Mouse (Mus musculus) c-Kit-positive CD71-positive TER-119-positive erythroid progenitor cells, embryonic 14.5 days (primary cell): ENCODE results near the gene C5ar2.
A peak's percentile ranks its signal among the peaks of the same experiment; 100 is the strongest.
"Not testable (repeated sequence)": the region's sequence is repeated elsewhere in the genome, so short reads cannot be mapped to it uniquely, and the experiment has no call there.

Source experiments
- DNase-seq: peaks from one replicate; pipeline ENCODE4 v3.0.0-alpha.2; 2013; ENCODE audit warnings: low spot score

Gene C5ar2

GRCm38 (mm10) chr7:16257830-16258229 lies 13.9 kb upstream of the C5ar2 start:
- no peak for DNase-seq

GRCm38 (mm10) chr7:16255963-16256362 lies 12.0 kb upstream of the C5ar2 start:
- DNase-seq, result not testable (repeated sequence)

GRCm38 (mm10) chr7:16254195-16254594 lies 10.2 kb upstream of the C5ar2 start:
- no peak for DNase-seq

- DNase-seq, result no peak
Observed at GRCm38 (mm10) chr7:16250687-16251086, 6.7 kb upstream of the C5ar2 start.

- DNase-seq, result no peak
Observed at GRCm38 (mm10) chr7:16245958-16246357, 2.0 kb upstream of the C5ar2 start.

- DNase-seq, result no peak
Observed at GRCm38 (mm10) chr7:16242198-16242597, 1.8 kb downstream of the C5ar2 start.

- DNase-seq, result peak; percentile 29
Observed at GRCm38 (mm10) chr7:16241787-16242186, 2.2 kb downstream of the C5ar2 start.

- DNase-seq, result peak; percentile 47
Observed at GRCm38 (mm10) chr7:16240978-16241303, 3.0 kb downstream of the C5ar2 start.

- peak; percentile 64 for DNase-seq
Observed at GRCm38 (mm10) chr7:16240281-16240977, 3.5 kb downstream of the C5ar2 start.

- DNase-seq, result peak; percentile 22
Observed at GRCm38 (mm10) chr7:16239554-16239997, 4.4 kb downstream of the C5ar2 start.

- DNase-seq, result no peak
Observed at GRCm38 (mm10) chr7:16229869-16230268, 14.1 kb downstream of the C5ar2 start.

GRCm38 (mm10) chr7:16221582-16222272 lies 22.2 kb downstream of the C5ar2 start, which contains the start of gene Dhx34:
Dhx34 (minus strand) TSS chr7:16222037.
- DNase-seq, result peak; percentile 98

GRCm38 (mm10) chr7:16213986-16214385 lies 30.0 kb downstream of the C5ar2 start:
- DNase-seq, result no peak

GRCm38 (mm10) chr7:16213196-16213595 lies 30.8 kb downstream of the C5ar2 start:
- DNase-seq, result no peak

- no peak for DNase-seq
Observed at GRCm38 (mm10) chr7:16210862-16211365, 33.0 kb downstream of the C5ar2 start.

- DNase-seq, result no peak
Observed at GRCm38 (mm10) chr7:16208781-16209665, 34.9 kb downstream of the C5ar2 start.

GRCm38 (mm10) chr7:16207496-16207895 lies 36.5 kb downstream of the C5ar2 start:
- DNase-seq, result no peak

- DNase-seq, result no peak
Observed at GRCm38 (mm10) chr7:16207076-16207475, 36.9 kb downstream of the C5ar2 start.

- no peak for DNase-seq
Observed at GRCm38 (mm10) chr7:16204791-16205190, 39.2 kb downstream of the C5ar2 start.

- DNase-seq, result no peak
Observed at GRCm38 (mm10) chr7:16203505-16203903, 40.5 kb downstream of the C5ar2 start.

- DNase-seq, result no peak
Observed at GRCm38 (mm10) chr7:16202756-16203504, 41.0 kb downstream of the C5ar2 start.

GRCm38 (mm10) chr7:16201136-16201535 lies 42.8 kb downstream of the C5ar2 start:
- no peak for DNase-seq
